Mouse (Mus musculus) spleen, adult 2 months (tissue): ENCODE results near the gene Eral1. TPM values are rescaled to one million over a fixed set of nuclear protein-coding genes. Genes with fewer than 3 reads are reported as not detected.

Experiments used
- DNase-seq, 2 experiments: peaks; one replicate each; pipeline versions ENCODE4 v3.0.0 to v3.0.0-alpha.2; 2012 to 2021; ENCODE audit warnings: low spot score in 2 of 2, low read depth in 1 of 2
- H3K27ac ChIP-seq: fragments of 200-500 bp; 2 replicates; pipeline ENCODE4 v1.5.1; 2012; ENCODE audit warnings: low read length, inconsistent platforms; ENCODE audit not compliant: insufficient read depth
- H3K27me3 ChIP-seq: fragments of 200-500 bp; 2 replicates; pipeline ENCODE4 v1.6.1; 2012; ENCODE audit warnings: mild to moderate bottlenecking, moderate library complexity, low read length, inconsistent platforms; ENCODE audit not compliant: control insufficient read depth, insufficient read depth
- H3K36me3 ChIP-seq: fragments of 200-500 bp; 2 replicates; pipeline ENCODE4 v1.6.1; 2012; ENCODE audit warnings: mild to moderate bottlenecking, low read length, inconsistent platforms; ENCODE audit not compliant: control insufficient read depth, insufficient read depth
- H3K4me1 ChIP-seq: fragments of 200-500 bp; 2 replicates; pipeline ENCODE4 v1.6.1; 2011; ENCODE audit warnings: inconsistent platforms; ENCODE audit not compliant: control insufficient read depth, insufficient read depth, insufficient read length
- H3K4me3 ChIP-seq: fragments of 200-500 bp; 2 replicates; pipeline ENCODE4 v1.5.1; 2011; ENCODE audit warnings: mild to moderate bottlenecking, inconsistent platforms; ENCODE audit not compliant: insufficient read depth, insufficient read length; ENCODE audit errors: extremely low read depth
- CTCF ChIP-seq: fragments of 200-500 bp; IDR thresholded peaks from 2 replicates; pipeline ENCODE4 v1.5.1; 2011; ENCODE audit warnings: mild to moderate bottlenecking, inconsistent platforms; ENCODE audit not compliant: insufficient read depth, insufficient read length, insufficient replicate concordance; ENCODE audit errors: extremely low read depth
- POLR2A ChIP-seq: fragments of 200-500 bp; IDR thresholded peaks from 2 replicates; pipeline ENCODE4 v1.6.1; 2011; ENCODE audit warnings: low read depth, low read length, inconsistent platforms
- WGBS: fragments of 180-500 bp; shearing (Covaris S2); methylation state at CpG from one replicate; pipeline ENCODE4 v1.1.7; 2018; 5-methylcytosine and 5-hydroxymethylcytosine counted together
- polyA plus RNA-seq: library from polyadenylated mRNA; depleted of rRNA; stranded (reverse); fragments of >200 nt; gene quantifications from 2 replicates; pipeline ENCODE4 v1.2.3, GENCODE M21; 2012

Eral1 gene
- polyA plus RNA-seq, 1 experiment = 21.4 TPM

DNA sequence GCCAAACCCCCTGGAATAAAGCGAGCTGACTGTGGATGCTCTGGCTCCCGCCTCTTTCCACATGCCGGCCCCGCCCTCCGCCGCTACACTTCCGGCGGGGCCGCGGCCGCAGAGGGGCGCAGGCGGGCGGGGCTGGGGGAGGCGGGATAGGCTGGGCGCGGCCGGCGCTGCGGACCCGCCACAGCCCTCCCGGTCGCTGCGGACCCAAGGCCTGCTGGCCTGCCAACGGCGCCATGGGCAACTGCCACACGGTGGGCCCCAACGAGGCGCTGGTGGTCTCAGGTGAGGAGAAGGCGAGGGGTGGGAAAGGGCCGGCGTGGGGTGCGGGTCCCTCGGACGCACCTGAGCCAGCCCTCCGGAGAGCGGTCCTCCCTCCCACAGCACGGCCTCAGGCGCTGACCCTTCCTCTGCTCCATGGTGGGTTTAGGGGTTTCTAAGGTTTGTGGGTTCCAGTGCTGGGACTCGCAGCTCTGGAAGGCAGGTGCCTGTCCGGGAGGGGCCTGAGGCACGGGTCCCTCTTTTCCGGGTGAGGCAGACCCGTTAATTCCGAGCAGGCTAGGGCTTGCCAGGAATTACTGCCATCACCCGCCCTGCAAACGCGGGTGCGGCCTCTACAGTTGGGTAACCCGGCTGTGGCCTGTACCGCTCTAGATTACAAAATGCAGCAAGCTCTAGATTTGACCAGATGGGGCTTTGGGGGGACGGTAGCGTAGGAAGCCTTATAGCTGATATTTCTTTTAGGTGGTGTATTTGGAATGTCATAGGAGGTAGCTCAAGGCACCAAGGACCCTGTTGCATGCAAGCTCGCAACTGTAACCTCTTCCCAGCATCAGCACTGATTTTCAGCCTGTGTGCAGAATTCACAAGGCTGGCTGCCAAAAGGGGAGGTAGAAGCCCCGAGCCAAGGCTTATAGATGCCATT, 42.1 kb downstream of the Eral1 start, which contains the start of gene Flot2:
Gene Flot2 (plus strand): TSS at position 101 of the 922 bp plus-strand sequence.
- Histone ChIP-seq H3K36me3 (no peaks in the 10 kb centered on the region), H3K4me1 (peaks cover 4% of the 10 kb centered on the region; the same call in 1 of the 2 replicates), H3K27me3 (no peaks in the 10 kb centered on the region), H3K27ac (peak within 1 kb of the TSS; percentile 24; the same call in 1 of the 2 replicates), H3K4me3 (peak within 1 kb of the TSS; percentile 75)
- peak in 1 of 2 experiments; percentile 49 for DNase-seq
- WGBS = 4% methylated on average over 55 of the region's 55 CpGs
- TF ChIP-seq POLR2A (no peak), CTCF (no peak)

DNA sequence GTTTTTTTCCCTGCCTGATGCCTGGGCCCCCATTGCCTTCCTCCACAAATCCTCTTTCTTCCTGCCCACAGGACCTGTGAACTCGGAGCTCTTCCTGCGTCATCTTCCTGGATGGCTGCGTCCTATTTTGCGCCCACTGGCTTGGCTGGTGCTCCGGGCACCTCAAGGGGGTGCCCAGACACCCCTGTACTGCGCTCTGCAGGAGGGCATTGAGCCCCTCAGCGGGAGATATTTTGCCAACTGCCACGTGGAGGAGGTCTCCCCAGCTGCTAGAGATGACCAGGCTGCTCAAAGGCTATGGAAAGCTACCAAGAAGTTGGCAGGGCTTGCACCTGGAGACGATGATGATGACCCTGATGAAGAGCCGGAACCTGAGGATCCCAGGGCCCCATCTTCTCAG, 43.4 kb downstream of the Eral1 start:
- no peak for TF ChIP-seq CTCF
- TF ChIP-seq POLR2A = no peak
- DNase-seq = no peak
- Histone ChIP-seq H3K27ac (no peak overlapping the region), H3K27me3 (no peaks in the 10 kb centered on the region), H3K4me1 (peaks cover 5% of the 10 kb centered on the region), H3K4me3 (no peak overlapping the region), H3K36me3 (no peaks in the 10 kb centered on the region)
- WGBS = 91% methylated on average over 10 of the region's 10 CpGs

DNA sequence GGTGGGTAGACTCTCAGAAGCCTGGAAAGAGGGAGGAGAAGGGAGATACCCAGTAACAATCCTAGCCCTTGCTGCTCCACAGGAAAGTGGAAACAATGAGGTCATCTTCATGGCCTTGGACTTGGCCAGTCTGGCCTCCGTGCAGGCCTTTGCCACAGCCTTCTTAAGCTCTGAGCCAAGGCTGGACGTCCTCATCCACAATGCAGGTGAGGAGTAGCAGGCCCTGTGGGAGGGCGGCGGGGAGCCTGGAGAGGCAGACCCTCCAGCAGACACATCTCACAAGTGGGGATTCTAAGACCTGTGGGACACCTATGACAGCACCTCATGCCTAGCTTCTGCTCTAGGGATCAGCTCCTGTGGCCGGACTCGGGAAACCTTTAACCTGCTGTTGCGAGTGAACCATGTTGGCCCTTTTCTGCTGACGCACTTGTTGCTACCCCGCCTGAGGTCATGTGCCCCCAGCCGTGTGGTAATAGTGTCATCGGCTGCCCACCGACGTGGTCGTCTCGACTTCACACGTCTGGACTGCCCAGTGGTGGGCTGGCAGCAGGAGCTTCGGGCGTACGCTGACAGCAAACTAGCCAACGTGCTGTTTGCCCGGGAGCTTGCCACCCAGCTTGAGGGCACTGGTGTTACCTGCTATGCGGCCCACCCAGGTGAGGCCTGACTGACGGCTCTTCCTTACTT, 46.1 kb downstream of the Eral1 start:
- H3K4me1 ChIP-seq = peaks cover 9% of the 10 kb centered on the region
- no peak overlapping the region for H3K27ac ChIP-seq
- no peak overlapping the region for H3K4me3 ChIP-seq
- H3K36me3 ChIP-seq = peaks cover 4% of the 10 kb centered on the region; the same call in 1 of the 2 replicates
- 96% methylated on average over 23 of the region's 23 CpGs for WGBS
- H3K27me3 ChIP-seq = no peaks in the 10 kb centered on the region
- DNase-seq = no peak
- TF ChIP-seq POLR2A (no peak), CTCF (no peak)

DNA sequence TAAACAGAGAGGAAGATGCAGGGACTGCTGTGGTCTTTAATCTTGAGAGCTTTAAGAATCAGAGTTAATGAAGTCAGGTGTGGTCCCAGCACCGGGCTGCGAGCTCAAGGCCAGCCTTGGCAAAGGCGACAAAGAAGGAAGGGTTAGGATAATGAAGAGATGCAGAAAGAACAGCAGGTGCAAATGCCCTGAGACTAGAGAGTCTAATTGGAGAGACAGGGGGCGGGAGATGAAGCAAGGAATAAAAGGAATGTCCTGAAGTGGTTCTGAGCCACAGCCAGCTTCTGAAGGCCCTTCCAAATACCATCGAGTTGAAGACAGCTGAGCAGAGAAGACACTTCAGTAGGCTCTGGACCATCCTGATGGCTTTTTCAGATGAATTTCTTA, 47.4 kb downstream of the Eral1 start:
- no peak for DNase-seq
- H3K27me3 ChIP-seq = no peaks in the 10 kb centered on the region
- H3K4me3 ChIP-seq = peak overlapping the region; percentile 68
- peaks cover 9% of the 10 kb centered on the region for H3K36me3 ChIP-seq
- 26% methylated on average over 5 of the region's 5 CpGs for WGBS
- no peak overlapping the region for H3K27ac ChIP-seq
- no peak for TF ChIP-seq CTCF
- TF ChIP-seq POLR2A = no peak
- peaks cover 5% of the 10 kb centered on the region for H3K4me1 ChIP-seq

DNA sequence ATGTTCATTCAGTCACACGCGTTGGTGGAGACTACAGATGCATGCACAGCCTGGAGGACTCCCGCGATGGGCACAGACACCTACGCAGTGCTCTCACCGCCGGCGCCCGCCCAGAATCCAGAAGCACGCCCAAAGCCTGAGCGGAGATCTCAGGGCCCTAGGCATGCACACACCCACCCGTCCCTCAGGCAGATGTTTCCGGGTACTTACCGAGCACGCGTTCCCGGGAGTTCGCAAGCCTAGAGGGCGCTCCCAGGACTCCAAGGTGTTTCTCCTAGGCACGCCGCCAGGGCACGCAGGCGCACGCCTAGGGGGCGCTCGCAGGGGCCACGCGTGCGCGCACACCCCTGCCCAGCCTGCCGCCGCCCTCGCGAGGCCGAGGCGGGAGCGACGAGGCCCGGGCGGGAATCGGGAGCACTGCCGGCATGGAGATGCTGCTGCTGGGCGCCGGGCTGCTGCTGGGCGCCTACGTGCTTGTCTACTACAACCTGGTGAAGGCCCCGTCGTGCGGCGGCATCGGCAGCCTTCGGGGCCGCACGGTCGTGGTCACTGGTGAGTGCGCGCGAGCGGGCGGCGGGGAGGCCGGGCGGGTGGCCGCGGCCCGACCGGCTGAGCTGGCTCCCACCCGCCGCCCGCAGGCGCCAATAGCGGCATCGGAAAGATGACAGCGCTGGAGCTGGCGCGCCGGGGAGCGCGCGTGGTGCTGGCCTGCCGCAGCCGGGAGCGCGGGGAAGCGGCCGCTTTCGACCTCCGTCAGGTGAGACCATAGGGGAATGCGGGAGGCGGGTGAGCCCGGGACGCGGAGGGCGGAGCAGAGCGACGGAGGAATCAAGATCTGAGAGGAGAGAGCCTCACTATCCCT, 48.0 kb downstream of the Eral1 start, which contains the start of gene Dhrs13:
Gene Dhrs13 (plus strand): TSS at position 334 of the 862 bp plus-strand sequence.
- Histone ChIP-seq H3K27me3 (no peaks in the 10 kb centered on the region), H3K36me3 (peaks cover 11% of the 10 kb centered on the region), H3K4me1 (peaks cover 5% of the 10 kb centered on the region), H3K27ac (peak within 1 kb of the TSS; percentile 21; the same call in 1 of the 2 replicates), H3K4me3 (peak within 1 kb of the TSS; percentile 68)
- peak; percentile 47 to 82 for DNase-seq
- under 1% methylated on average over 96 of the region's 96 CpGs for WGBS
- TF ChIP-seq CTCF (peak; percentile 75), POLR2A (no peak)

DNA sequence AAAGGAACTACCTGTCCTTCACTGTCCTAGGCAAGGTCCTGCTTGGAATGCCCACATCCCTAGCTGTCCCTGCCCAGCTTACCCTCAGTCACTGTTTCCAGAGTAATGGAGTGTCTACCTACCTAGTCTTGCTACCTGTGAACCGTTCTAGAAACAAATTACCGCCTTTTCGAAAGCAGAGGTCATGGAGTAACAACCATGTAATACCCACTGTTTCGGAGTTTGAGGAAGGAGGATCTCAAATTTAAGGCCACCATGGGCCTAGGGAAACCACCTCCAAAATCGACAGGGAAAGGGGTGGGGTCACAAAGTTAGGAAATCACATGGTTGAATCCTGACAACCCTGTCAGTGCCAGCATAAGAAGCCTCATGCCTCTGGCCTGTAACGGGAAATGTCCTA, 48.8 kb downstream of the Eral1 start:
- WGBS = 63% methylated on average over 6 of the region's 6 CpGs
- H3K27me3 ChIP-seq = no peaks in the 10 kb centered on the region
- H3K36me3 ChIP-seq = peaks cover 14% of the 10 kb centered on the region
- TF ChIP-seq POLR2A = no peak
- TF ChIP-seq CTCF = no peak
- DNase-seq = no peak
- H3K4me3 ChIP-seq = no peak overlapping the region
- H3K27ac ChIP-seq = no peak overlapping the region
- H3K4me1 ChIP-seq = peaks cover 5% of the 10 kb centered on the region
